In genomic region chr1:166378431-166379012, GRCm38 (mm10) we compare ENCODE assay signal across 8 mouse cellular contexts. TPM values are rescaled to one million over a fixed set of nuclear protein-coding genes. Genes with fewer than 3 reads are reported as not detected.
DNase-seq lines count a peak whose midpoint lies in the region; ATAC-seq and TF ChIP-seq lines count a peak whose summit lies in the region.

No protein-coding gene starts in this region.

- H3K27ac ChIP-seq in heart, embryonic 14.5 days (replicated peaks in 1 of 2; ENCODE audit: control insufficient read depth in 1 of 2, insufficient read depth in 1 of 2, low read depth in 2 of 2, low read length in 2 of 2) = peak overlapping the region; percentile 72 to 85
- H3K27ac ChIP-seq in MEL (ENCODE audit: control insufficient read depth, low read depth, low read length) (peak overlapping the region; percentile 48), macrophage (peak overlapping the region; percentile 27)
- peak overlapping the region; percentile 74 for H3K27ac ChIP-seq in forebrain, embryonic 16.5 days (ENCODE audit: low read length)

- no peak for DNase-seq in heart, adult 9 months (ENCODE audit: low spot score in 2 of 2)
- DNase-seq in MEL (ENCODE audit: low read depth, low spot score) = no peak
- no peak for DNase-seq in frontal cortex, postnatal 14 days (ENCODE audit: low spot score in 2 of 2)
- DNase-seq in thymus, postnatal 14 days = no peak
- no peak for DNase-seq in layer of hippocampus, adult 11-12 months (ENCODE audit: low spot score)

- no peak for TF ChIP-seq CTCF in MEL (IDR thresholded peaks at IDR 0.05 in 2 of 3, conservative IDR thresholded peaks at IDR 0.05 in 1 of 3; ENCODE audit: control insufficient read depth in 1 of 3, insufficient read depth in 1 of 3, low read depth in 2 of 3, low read length in 3 of 3, poor library complexity in 1 of 3, severe bottlenecking in 1 of 3)

- H3K4me3 ChIP-seq in heart, embryonic 14.5 days (ENCODE audit: control insufficient read depth in 1 of 2, insufficient read depth in 1 of 2, low read depth in 1 of 2, low read length in 2 of 2) = peak overlapping the region; percentile 37 to 99
- H3K4me3 ChIP-seq in MEL (ENCODE audit: control insufficient read depth in 1 of 2, insufficient read depth in 1 of 2, low read depth in 2 of 2, low read length in 2 of 2) (peak overlapping the region; percentile 37 to 93), macrophage (ENCODE audit: inconsistent target) (peak overlapping the region; percentile 22; the same call in 1 of the 2 replicates)
- peak overlapping the region; percentile 97 for H3K4me3 ChIP-seq in forebrain, embryonic 16.5 days (replicated peaks; ENCODE audit: low read length)

- no peak for ATAC-seq in heart, embryonic 14.5 days (ENCODE audit: insufficient number of reproducible peaks, insufficient read depth, low FRiP score, low read depth)
- ATAC-seq in forebrain, embryonic 16.5 days = no peak

- peak overlapping the region; percentile 68 for H3K4me2 ChIP-seq in heart, embryonic 14.5 days (ENCODE audit: low read length)
- peak overlapping the region; percentile 79 for H3K4me2 ChIP-seq in forebrain, embryonic 16.5 days (ENCODE audit: low read length)

- H3K9me3 ChIP-seq in heart, embryonic 14.5 days (ENCODE audit: control insufficient read depth, low read length) = no peaks in the 10 kb centered on the region
- H3K9me3 ChIP-seq in MEL (replicated peaks; ENCODE audit: insufficient read depth, low read length) = no peaks in the 10 kb centered on the region
- no peaks in the 10 kb centered on the region for H3K9me3 ChIP-seq in forebrain, embryonic 16.5 days (ENCODE audit: control insufficient read depth, low read length)

- 4% methylated on average over 21 of the region's 21 CpGs for WGBS in heart, embryonic 14.5 days
- WGBS in forebrain, embryonic 16.5 days = 4% methylated on average over 21 of the region's 21 CpGs
- 9% methylated on average over 21 of the region's 21 CpGs for WGBS in macrophage (ENCODE audit: missing documents)

- TF ChIP-seq EP300 in MEL (IDR thresholded peaks at IDR 0.05; ENCODE audit: low read depth in 1 of 2, low read length in 2 of 2) = no peak

- peaks cover 15% of the 10 kb centered on the region for H3K36me3 ChIP-seq in heart, embryonic 14.5 days (ENCODE audit: control insufficient read depth, insufficient read depth, low read length)
- H3K36me3 ChIP-seq in MEL (ENCODE audit: control insufficient read depth in 1 of 2, insufficient read depth in 2 of 2, low read length in 2 of 2) (peaks cover 0 to 11% of the 10 kb centered on the region in 2 experiments; a peak in 2 of 4 replicates), macrophage (ENCODE audit: inconsistent target) (peaks cover 7% of the 10 kb centered on the region; the same call in 1 of the 2 replicates)
- 0 out of 2 replicates have a peak, but pooled peaks cover 2% of the 10 kb centered on the region for H3K36me3 ChIP-seq in forebrain, embryonic 16.5 days (ENCODE audit: control insufficient read depth, insufficient read depth)

- peaks cover 2 to 17% of the 10 kb centered on the region in 2 experiments; a peak in 3 of 4 replicates for H3K4me1 ChIP-seq in heart, embryonic 14.5 days (ENCODE audit: control insufficient read depth in 2 of 2, insufficient read depth in 2 of 2, low read length in 2 of 2)
- H3K4me1 ChIP-seq in MEL (ENCODE audit: control insufficient read depth in 1 of 2, insufficient read depth in 2 of 2, low read length in 2 of 2) = peaks cover 2 to 18% of the 10 kb centered on the region in 2 experiments
- H3K4me1 ChIP-seq in forebrain, embryonic 16.5 days (replicated peaks; ENCODE audit: control insufficient read depth, insufficient read depth, low read length) = peaks cover 21% of the 10 kb centered on the region

- H3K27me3 ChIP-seq in heart, embryonic 14.5 days (ENCODE audit: control insufficient read depth, insufficient read depth, low read length) = no peaks in the 10 kb centered on the region
- H3K27me3 ChIP-seq in MEL (ENCODE audit: control insufficient read depth in 1 of 2, insufficient read depth in 2 of 2, low read length in 2 of 2) = no peaks in the 10 kb centered on the region
- H3K27me3 ChIP-seq in forebrain, embryonic 16.5 days (replicated peaks; ENCODE audit: control insufficient read depth, insufficient read depth, low read length) = no peaks in the 10 kb centered on the region

- no peak for TF ChIP-seq RAD21 in MEL (IDR thresholded peaks at IDR 0.05; ENCODE audit: low read depth, low read length)

- H3K79me2 ChIP-seq in MEL (ENCODE audit: control insufficient read depth, insufficient read depth, low read length, poor library complexity) (peaks cover 20% of the 10 kb centered on the region), macrophage (ENCODE audit: inconsistent target) (peaks cover 38% of the 10 kb centered on the region)

- no peak for TF ChIP-seq POLR2A in MEL (IDR thresholded peaks at IDR 0.05; ENCODE audit: control insufficient read depth in 1 of 2, insufficient read depth in 1 of 2, low read depth in 1 of 2, low read length in 2 of 2, poor library complexity in 1 of 2)

- peak overlapping the region; percentile 72 for H3K9ac ChIP-seq in heart, embryonic 14.5 days (ENCODE audit: low read length)
- peak overlapping the region; percentile 69 for H3K9ac ChIP-seq in MEL (ENCODE audit: control insufficient read depth, low read depth, low read length, poor library complexity, severe bottlenecking)
- H3K9ac ChIP-seq in forebrain, embryonic 16.5 days (replicated peaks; ENCODE audit: low read depth, low read length) = peak overlapping the region; percentile 81

TF ChIP-seq in MEL, 35 proteins besides CTCF, POLR2A, EP300 and RAD21:
- TF ChIP-seq MXI1 (IDR thresholded peaks at IDR 0.05; ENCODE audit: low read depth, low read length) (no peak), POLR2AphosphoS5 (IDR thresholded peaks at IDR 0.05; ENCODE audit: borderline replicate concordance, low read depth, low read length) (no peak), USF1 (IDR thresholded peaks at IDR 0.05; ENCODE audit: low read depth, low read length) (no peak), USF2 (IDR thresholded peaks at IDR 0.05; ENCODE audit: borderline replicate concordance in 1 of 2, insufficient read depth in 1 of 2, low read depth in 1 of 2, low read length in 2 of 2) (no peak), TAL1 (IDR thresholded peaks at IDR 0.05; ENCODE audit: low read length) (no peak), CHD1 (IDR thresholded peaks at IDR 0.05; ENCODE audit: low read depth, low read length) (no peak), NRF1 (IDR thresholded peaks at IDR 0.05; ENCODE audit: insufficient read depth, low read depth, low read length, poor library complexity, severe bottlenecking) (no peak), CHD2 (IDR thresholded peaks at IDR 0.05; ENCODE audit: low read length) (no peak), ETS1 (IDR thresholded peaks at IDR 0.05; ENCODE audit: low read depth, low read length) (no peak), MYB (IDR thresholded peaks at IDR 0.05; ENCODE audit: low read depth, low read length) (no peak), KAT2A (conservative IDR thresholded peaks at IDR 0.05; ENCODE audit: low read depth, low read length) (no peak), HCFC1 (IDR thresholded peaks at IDR 0.05; ENCODE audit: low read depth, low read length) (no peak), ZC3H11A (IDR thresholded peaks at IDR 0.05; ENCODE audit: low read depth, low read length) (no peak), MAX (IDR thresholded peaks at IDR 0.05; ENCODE audit: low read length) (no peak; the same call in 1 of the 2 replicates), BHLHE40 (IDR thresholded peaks at IDR 0.05; ENCODE audit: borderline replicate concordance, low read depth, low read length) (no peak), MAFK (IDR thresholded peaks at IDR 0.05; ENCODE audit: borderline replicate concordance, low read depth, low read length) (no peak), ZKSCAN1 (IDR thresholded peaks at IDR 0.05; ENCODE audit: low read depth, low read length) (no peak), NELFE (IDR thresholded peaks at IDR 0.05; ENCODE audit: low read depth, low read length) (no peak), RCOR1 (IDR thresholded peaks at IDR 0.05; ENCODE audit: low read depth, low read length) (no peak), SIN3A (IDR thresholded peaks at IDR 0.05; ENCODE audit: low read length) (no peak)
TF ChIP-seq in MEL: peak in this region for 0.

RNA-seq across cellular contexts. Expression of gene Tada1, which starts 0.4 kb away (rescaled TPM):
- polyA plus RNA-seq in heart, embryonic 14.5 days (2014; fragmentation: Nextera tagmentation; extraction: Ambion mirVana) = 33.3 and 34.7 TPM in 2 replicates
- 34.0 and 36.8 TPM in 2 replicates for total RNA-seq in MEL (2012; rRNA removed)
- polyA plus RNA-seq in MEL (2012; ENCODE audit: insufficient read depth in 1 of 2, insufficient read length in 2 of 2, low read depth in 1 of 2, low replicate concordance in 2 of 2, missing spikeins in 1 of 2) = 10 to 100 TPM in 1 of 2 experiments, not detected in 1; 36.7 TPM
- 106 and 112 TPM in 2 replicates for polyA plus RNA-seq in forebrain, embryonic 16.5 days (2015; fragmentation: Nextera tagmentation; extraction: Ambion mirVana)
- 10 to 100 TPM; 29.2 to 67.2 (median 48.3) TPM for total RNA-seq in macrophage (2018; cell fraction: chromatin; rRNA removed)
- total RNA-seq in macrophage (2018; cell fraction: cytosol; rRNA removed) = 10 to 100 TPM in 25 of 26 experiments, 1 to 10 TPM in 1; 9.8 to 19.1 (median 13.7) TPM
- 10 to 100 TPM; 20.4 to 63.5 (median 36.3) TPM for total RNA-seq in macrophage (2018; cell fraction: nucleus; rRNA removed)
- 10.3 to 22.0 TPM (median 18.7 TPM) in 3 replicates for polyA plus RNA-seq in macrophage (2018)

RNA-seq across cellular contexts. Expression of gene Pogk, which starts 31.1 kb away (rescaled TPM):
- polyA plus RNA-seq in heart, embryonic 14.5 days (2014; fragmentation: Nextera tagmentation; extraction: Ambion mirVana) = 12.4 and 13.5 TPM in 2 replicates
- 11.7 and 14.1 TPM in 2 replicates for total RNA-seq in MEL (2012; rRNA removed)
- polyA plus RNA-seq in MEL (2012; ENCODE audit: insufficient read depth in 1 of 2, insufficient read length in 2 of 2, low read depth in 1 of 2, low replicate concordance in 2 of 2, missing spikeins in 1 of 2) = 10 to 100 TPM in 1 of 2 experiments, not detected in 1; 11.5 TPM
- 45.3 and 48.1 TPM in 2 replicates for polyA plus RNA-seq in forebrain, embryonic 16.5 days (2015; fragmentation: Nextera tagmentation; extraction: Ambion mirVana)
- 100 to 1,000 TPM in 5 of 26 experiments, 10 to 100 TPM in 21; 14.5 to 126 (median 37.4) TPM for total RNA-seq in macrophage (2018; cell fraction: chromatin; rRNA removed)
- total RNA-seq in macrophage (2018; cell fraction: cytosol; rRNA removed) = 10 to 100 TPM; 11.7 to 47.0 (median 18.8) TPM
- total RNA-seq in macrophage (2018; cell fraction: nucleus; rRNA removed) = 100 to 1,000 TPM in 1 of 26 experiments, 10 to 100 TPM in 25; 13.0 to 104 (median 32.5) TPM
- polyA plus RNA-seq in macrophage (2018) = 8.7 to 14.4 TPM (median 9.8 TPM) in 3 replicates

Comparison
In these comparisons a context has a peak if more than half of its experiments do, and no peak if none do; other contexts are left out.
1. H3K27ac ChIP-seq: peak in every context shown above with its lines; median percentile 78 in heart, embryonic 14.5 days; 74 in forebrain, embryonic 16.5 days; 48 in MEL; 27 in macrophage.
2. H3K4me3 ChIP-seq: peak in every context shown above with its lines; median percentile 97 in forebrain, embryonic 16.5 days; 68 in heart, embryonic 14.5 days; 65 in MEL; 22 in macrophage.